Mouse (Mus musculus) G1E-ER4 (cell line): ENCODE results near the gene Il10ra. TPM values are rescaled to one million over a fixed set of nuclear protein-coding genes. Genes with fewer than 3 reads are reported as not detected.

ENCODE experiments used
- GATA1 ChIP-seq: IDR thresholded peaks from one replicate; pipeline ENCODE4 v1.8.0; 2012; ENCODE audit warnings: low read length, inconsistent platforms
- polyA plus RNA-seq: library from polyadenylated mRNA; stranded (reverse); fragments of >175 nt; gene quantifications from 2 replicates; pipeline ENCODE4 v1.2.3, GENCODE M21; 2012

The Il10ra gene
- polyA plus RNA-seq, 1 experiment, result not detected

DNA sequence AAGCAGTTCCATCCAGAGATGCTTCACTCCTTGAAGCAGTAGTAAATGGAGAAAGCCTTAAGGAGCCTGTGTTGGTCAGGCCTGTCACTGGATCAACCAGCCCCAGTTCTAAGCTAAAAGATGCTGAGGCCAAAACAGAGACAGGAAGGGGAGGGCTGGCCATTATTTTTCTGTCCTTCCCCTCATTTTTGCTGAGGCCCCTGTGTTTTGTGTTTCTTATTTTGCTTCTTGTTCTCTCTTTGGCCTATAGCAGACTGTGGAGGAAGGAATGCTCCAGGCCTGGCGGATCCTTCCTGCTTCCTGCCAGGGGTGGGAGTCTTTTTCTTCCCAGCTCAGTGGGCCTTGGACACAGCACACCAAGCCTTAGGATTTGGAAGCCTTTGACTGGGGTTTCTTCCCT, 23.5 kb downstream of the Il10ra start:
- no peak for TF ChIP-seq GATA1

DNA sequence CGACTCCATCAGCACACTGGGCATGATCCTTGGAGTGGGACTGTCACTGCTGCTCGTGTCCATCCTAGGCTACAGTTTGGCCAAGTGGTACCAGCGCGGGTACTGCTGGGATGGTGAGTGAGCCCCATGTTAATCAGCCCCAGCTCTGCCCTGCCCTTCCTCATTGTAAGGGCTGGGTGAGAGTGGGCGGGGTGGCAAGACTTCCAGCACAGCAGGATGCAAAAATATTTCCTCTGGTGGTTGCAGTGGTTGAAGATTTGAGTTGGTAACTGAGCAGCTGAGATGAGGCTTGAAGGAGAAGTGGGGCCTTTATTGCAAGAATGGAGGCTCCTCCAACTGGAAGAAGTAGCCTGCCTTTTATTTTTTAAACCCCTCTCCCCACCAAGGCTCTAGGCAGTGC, 27.6 kb downstream of the Il10ra start:
- no peak for TF ChIP-seq GATA1

DNA sequence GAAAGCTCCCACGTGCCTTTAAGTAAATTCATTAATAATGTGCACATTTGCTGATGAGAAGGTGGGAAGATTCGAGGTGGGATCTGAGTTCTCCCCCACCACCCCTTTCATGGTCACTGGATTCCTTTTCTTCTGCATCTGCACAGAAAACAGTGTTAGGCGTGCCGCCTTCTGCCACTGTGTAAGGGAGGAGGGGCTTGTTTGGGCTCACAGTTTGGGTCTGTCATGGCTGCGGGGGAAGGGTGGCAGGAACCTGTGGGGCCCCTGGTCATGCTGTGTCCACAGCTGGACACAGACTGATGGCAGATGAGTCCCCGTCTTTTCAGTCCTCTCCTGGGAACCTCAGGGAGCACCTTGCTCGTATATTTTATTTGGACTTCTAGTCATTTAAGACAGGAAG, 32.2 kb downstream of the Il10ra start:
- no peak for TF ChIP-seq GATA1

DNA sequence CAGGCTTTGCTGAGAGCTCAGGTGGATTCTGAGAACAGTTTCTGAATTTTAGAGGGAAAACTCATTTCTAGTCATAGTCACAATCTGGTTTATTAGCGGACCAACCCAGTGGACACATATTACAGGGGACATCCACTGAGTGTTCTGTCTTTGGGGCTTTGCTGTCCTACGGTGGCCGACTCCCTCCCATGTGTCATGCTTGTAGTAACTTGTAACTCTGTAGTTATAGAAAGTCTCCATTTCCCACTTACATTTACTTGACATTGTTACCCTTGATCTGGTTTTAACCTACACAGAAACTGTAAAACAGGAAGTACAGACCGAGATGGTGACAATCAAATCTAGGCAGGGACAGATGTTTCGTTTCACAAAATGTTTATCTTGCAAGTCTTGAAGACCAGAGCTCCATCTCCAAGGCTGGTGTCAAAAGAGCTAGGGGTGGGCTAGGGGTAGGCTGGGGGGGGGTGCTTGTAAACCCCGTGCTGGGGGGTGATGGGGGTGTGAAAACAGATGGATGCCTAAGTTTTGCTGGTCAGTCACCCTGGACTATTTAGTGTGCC, 33.2 kb downstream of the Il10ra start:
- TF ChIP-seq GATA1, result no peak

DNA sequence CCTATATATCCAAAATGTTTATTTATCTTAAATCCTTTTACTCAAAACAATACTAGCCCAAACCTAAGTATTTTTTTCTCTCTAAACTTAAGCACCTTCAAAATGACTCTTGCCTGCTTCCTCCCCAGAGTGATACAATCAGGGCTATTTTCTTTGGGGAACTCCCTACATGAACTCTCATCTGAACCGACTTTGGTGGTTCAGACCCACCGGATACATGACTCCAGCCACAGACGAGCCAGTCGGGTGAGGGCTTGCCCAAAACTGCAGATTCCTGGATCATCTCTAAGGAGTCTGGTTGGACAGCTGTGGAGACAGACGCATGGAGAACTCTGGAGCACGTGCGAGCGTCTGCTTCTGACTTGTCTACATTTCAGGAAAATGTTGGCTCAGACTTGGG, 39.6 kb downstream of the Il10ra start:
- TF ChIP-seq GATA1, result no peak

DNA sequence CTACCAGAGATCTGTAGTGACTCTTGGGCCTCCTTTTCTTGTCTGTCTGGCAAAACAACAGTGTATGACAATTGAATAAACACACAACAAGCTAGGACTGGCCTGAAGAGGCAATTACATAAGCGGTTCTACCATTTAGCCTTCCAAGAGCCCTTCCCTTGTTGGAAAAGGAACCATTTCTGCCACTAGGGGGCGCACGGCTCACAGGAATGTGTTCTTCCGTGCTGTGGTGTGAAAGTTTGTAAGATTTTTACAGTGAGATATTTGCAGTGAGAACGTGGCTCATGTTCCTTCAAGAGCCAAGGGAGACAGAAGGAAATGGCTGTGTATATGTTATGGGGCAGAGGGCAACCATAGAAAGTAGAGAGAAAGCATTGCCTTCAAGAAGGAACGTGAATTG, 47.4 kb downstream of the Il10ra start:
- no peak for TF ChIP-seq GATA1

DNA sequence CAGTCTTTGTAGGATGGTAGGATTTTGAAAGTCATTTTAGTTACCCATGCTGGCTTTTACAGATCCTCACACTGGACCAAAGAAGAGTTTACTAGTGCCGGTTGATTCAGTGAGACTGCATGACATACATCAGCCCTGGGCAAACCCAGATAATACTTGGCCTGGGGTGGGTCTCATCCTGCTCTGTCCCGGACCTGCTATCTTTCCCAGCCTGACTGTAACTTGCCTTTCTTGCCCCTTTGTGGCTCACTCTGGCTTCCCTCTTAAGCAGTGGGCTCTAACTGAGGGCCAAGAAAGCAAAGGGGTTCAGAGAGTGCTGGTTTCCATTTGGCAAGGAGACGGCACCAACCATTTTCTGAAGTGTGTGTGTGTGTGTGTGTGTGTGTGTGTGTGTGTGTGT, 49.3 kb downstream of the Il10ra start:
- TF ChIP-seq GATA1, result no peak

DNA sequence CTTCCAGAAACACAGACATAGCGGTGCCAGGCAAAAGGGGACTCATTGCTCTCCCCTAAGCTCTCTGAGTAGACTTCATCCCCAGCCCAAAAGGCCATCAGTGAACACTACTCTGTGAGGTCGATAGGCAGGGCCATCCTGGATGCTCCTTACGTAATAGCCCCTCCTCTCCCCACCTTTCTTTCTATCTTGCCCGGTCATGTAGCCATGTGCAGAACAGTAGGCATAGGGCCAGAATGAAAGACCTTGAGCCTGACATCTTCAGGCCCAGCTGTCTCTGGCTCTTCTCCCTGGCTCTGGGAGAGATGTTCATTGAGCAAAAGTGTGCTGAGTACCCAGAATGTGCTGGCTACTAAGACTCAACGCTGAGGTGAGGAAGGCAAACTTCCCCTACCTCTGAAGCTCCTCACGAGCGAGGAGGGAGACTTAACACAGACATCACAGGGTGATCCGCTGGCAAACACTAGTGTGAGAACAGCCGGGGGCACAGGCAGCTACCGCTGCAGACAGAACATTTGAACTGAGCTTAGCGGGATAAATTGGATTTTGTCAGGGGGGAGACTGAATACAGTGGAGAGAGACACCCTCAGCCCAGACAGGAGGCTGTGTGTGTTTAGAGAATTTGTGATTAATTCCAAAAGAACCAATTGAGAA, 53.3 kb downstream of the Il10ra start:
- no peak for TF ChIP-seq GATA1

DNA sequence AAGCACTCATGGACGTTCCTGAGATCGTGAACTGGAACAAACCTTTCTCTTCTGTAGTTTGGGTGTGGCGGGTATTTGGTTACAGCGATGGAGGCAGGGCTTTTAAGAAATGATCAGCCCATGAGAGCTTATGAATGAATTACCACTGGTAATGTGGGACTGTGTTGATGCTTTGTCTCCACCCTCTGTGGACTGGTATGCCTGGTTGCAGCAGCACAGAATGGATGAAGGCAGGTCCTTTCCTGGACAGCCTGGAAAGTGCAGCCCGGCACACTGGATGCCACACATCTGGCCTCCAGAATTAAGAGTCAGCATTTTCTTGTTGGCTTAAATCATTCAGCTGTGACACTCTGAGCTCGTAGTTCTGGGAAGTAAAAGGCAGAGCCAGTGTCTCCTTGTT, 56.9 kb downstream of the Il10ra start:
- TF ChIP-seq GATA1, result no peak

DNA sequence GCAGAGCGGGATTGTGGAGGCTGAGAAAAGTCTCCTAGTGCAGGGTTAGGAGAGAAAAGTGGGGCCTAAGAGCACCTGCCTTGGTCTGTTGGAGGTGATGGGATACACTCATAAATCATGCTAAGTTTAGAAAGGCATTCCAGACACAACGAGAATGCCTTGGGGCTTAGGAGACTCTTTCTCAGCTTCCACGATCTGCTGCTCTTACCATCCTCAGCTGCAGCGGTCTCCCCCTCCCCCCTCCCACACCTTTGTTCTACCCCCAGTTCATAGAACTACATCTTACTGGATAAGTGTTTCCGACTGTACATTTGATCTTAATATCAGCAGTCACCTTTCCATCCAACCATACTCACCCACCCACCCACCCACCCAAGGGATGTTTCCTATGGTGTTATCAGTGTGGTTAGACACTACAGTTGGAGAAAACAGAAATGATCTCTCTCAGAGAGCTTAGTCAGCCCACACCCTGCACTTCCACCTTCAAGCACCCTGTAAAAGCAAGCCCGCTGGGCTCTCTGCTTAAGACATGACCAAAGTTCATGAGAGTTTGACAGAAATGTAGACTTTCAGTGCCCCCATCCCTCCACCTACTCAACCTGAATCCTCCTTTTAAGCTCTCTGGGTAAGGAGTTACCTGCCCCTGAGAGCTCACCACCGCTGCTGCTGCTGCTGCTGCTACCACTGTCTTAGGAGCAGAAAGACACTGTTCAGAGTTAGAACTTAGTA, 61.8 kb downstream of the Il10ra start:
- no peak for TF ChIP-seq GATA1

DNA sequence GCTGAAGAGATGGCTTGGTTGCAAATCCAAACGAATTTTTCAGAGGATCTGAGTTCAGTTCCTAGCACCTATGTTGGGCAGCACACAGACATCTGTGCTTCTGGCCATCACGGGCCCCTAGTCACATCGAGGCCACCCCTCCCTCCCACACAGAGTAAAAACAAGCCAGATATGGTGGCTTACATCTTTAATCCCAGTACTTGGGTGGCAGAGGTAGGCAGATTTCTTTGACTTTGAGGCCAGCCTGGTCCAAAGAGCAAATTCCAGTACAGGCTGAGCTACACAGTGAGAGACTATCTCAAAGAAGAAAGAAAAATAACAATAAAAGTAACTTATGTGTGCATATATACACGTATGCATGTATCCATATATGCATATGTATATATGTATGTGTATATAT, 62.8 kb downstream of the Il10ra start:
- TF ChIP-seq GATA1, result no peak

DNA sequence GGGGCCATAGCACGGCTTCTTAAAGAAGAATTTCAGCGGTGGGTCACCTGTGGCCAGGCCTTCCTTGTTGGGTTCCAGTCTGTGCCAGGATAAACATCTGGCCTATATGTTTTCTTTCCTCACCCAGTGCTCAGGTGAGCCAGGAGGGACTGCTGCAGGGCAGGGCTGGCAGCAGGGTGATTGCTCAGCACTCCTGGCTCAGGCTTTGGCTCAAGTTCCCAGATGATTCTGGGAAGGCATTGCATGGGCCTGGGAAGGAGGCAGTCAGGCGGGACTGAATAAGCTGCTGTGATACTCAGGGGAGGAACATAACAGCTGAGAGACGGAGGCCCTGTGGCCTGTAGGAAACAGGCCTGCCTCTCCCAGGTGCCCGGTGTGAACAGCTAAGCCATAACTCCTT, 63.8 kb downstream of the Il10ra start:
- no peak for TF ChIP-seq GATA1

Other genes starting within 250 kb of the Il10ra start
- not detected in 2 replicates for gene Mpzl2, start 229.3 kb downstream of the Il10ra start, polyA plus RNA-seq
- 0.02 and 0.08 TPM in 2 replicates for gene Mpzl3, start 214.0 kb downstream of the Il10ra start, polyA plus RNA-seq
- gene Jaml, start 190.0 kb downstream of the Il10ra start, polyA plus RNA-seq, result not detected in 2 replicates
- gene Scn2b, start 151.4 kb downstream of the Il10ra start, polyA plus RNA-seq, result not detected in 2 replicates
- gene Scn4b, start 130.8 kb downstream of the Il10ra start, polyA plus RNA-seq, result not detected in 2 replicates
- gene BC049352, start 87.1 kb downstream of the Il10ra start, polyA plus RNA-seq, result not detected in 2 replicates
- not detected in 2 replicates for gene Tmprss4, start 65.1 kb downstream of the Il10ra start, polyA plus RNA-seq
- not detected in 2 replicates for gene Tmprss13, start 50.0 kb upstream of the Il10ra start, polyA plus RNA-seq
- not detected in 2 replicates for gene Fxyd6, start 101.0 kb upstream of the Il10ra start, polyA plus RNA-seq
- gene Fxyd2, start 130.5 kb upstream of the Il10ra start, polyA plus RNA-seq, result not detected in 2 replicates
- not detected in 2 replicates for gene Dscaml1, start 157.5 kb upstream of the Il10ra start, polyA plus RNA-seq